Mouse (Mus musculus) CH12.LX (cell line): ENCODE results near the gene Stambpl1.

Source experiments
- BHLHE40 ChIP-seq: IDR thresholded peaks from 2 replicates; pipeline ENCODE4 v1.6.1; 2011; ENCODE audit warnings: mild to moderate bottlenecking, low read depth, low read length, improper control_type of control experiment
- CTCF ChIP-seq, 2 experiments: IDR thresholded peaks in 1 of 2; conservative IDR thresholded peaks in 1 of 2; 2 replicates each; pipeline ENCODE4 v1.5.1; 2011 to 2012; ENCODE audit warnings: low read depth in 2 of 2, low read length in 2 of 2, improper control_type of control experiment in 1 of 2, inconsistent platforms in 1 of 2, mild to moderate bottlenecking in 1 of 2, moderate library complexity in 1 of 2
- EP300 ChIP-seq: IDR thresholded peaks from 2 replicates; pipeline ENCODE4 v1.6.1; 2011; ENCODE audit warnings: low read length, improper control_type of control experiment
- ETS1 ChIP-seq: conservative IDR thresholded peaks from 2 replicates; pipeline ENCODE4 v1.6.1; 2012; ENCODE audit warnings: low read depth, mild to moderate bottlenecking, inconsistent platforms, low read length, improper control_type of control experiment, moderate library complexity
- HCFC1 ChIP-seq: IDR thresholded peaks from 2 replicates; pipeline ENCODE4 v1.6.1; 2012; ENCODE audit warnings: low read depth, mild to moderate bottlenecking, inconsistent platforms, low read length, improper control_type of control experiment
- KAT2A ChIP-seq: IDR thresholded peaks from 2 replicates; pipeline ENCODE4 v1.6.1; 2012; ENCODE audit warnings: low read length, improper control_type of control experiment, inconsistent platforms; ENCODE audit not compliant: insufficient replicate concordance
- MAX ChIP-seq: IDR thresholded peaks from 2 replicates; pipeline ENCODE4 v1.6.1; 2011; ENCODE audit warnings: low read length, improper control_type of control experiment
- MEF2A ChIP-seq: IDR thresholded peaks from 2 replicates; pipeline ENCODE4 v1.6.1; 2014; ENCODE audit warnings: low read depth, mild to moderate bottlenecking, inconsistent platforms, low read length, improper control_type of control experiment, borderline replicate concordance
- POLR2A ChIP-seq: IDR thresholded peaks from 2 replicates; pipeline ENCODE4 v1.6.1; 2011; ENCODE audit warnings: low read depth, mild to moderate bottlenecking, improper control_type of control experiment, low read length
- TCF12 ChIP-seq: IDR thresholded peaks from 2 replicates; pipeline ENCODE4 v1.6.1; 2014; ENCODE audit warnings: low read depth, mild to moderate bottlenecking, inconsistent platforms, low read length, improper control_type of control experiment
- ZNF384 ChIP-seq: IDR thresholded peaks from 2 replicates; pipeline ENCODE4 v1.6.1; 2012; ENCODE audit warnings: low read depth, low read length, improper control_type of control experiment, inconsistent platforms

DNA sequence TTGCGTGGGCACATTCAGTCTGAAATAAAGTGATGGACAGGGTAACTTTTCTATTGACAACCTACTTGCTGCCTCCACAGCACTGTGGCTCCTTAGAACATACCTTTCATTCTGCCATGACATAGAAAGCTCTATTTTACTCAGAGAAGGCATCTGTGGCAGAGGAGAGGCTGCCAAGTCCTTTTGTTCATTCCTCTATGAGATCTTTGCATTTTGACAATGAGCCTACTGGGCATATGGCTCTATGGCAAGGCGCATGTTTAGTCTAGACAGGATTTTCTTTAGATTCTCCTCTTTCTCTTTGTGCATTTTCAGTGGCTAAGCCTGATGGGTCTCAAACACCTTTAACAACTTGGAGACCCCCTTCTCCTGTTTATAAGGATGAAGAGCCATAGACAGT, 45.7 kb downstream of the Stambpl1 start:
- TF ChIP-seq POLR2A, result no peak
- no peak for TF ChIP-seq MEF2A
- TF ChIP-seq KAT2A, result no peak
- TF ChIP-seq CTCF (conservative IDR thresholded peaks at IDR 0.05 in 1 of 2, IDR thresholded peaks at IDR 0.05 in 1 of 2; ENCODE audit: low read depth in 2 of 2, low read length in 2 of 2), result no peak
- no peak for TF ChIP-seq EP300
- no peak for TF ChIP-seq ZNF384
- no peak for TF ChIP-seq HCFC1
- no peak for TF ChIP-seq MAX
- TF ChIP-seq TCF12, result no peak
- TF ChIP-seq BHLHE40, result no peak
- no peak for TF ChIP-seq ETS1
